Mouse (Mus musculus) testis, adult 2 months (tissue): ENCODE measurements around the gene Kyat1.

Source experiments
- CTCF ChIP-seq: fragments of 200-500 bp; IDR thresholded peaks from 2 replicates; pipeline ENCODE4 v1.5.1; 2012; ENCODE audit warnings: low read depth, mild to moderate bottlenecking, inconsistent platforms, low read length, moderate library complexity; ENCODE audit not compliant: control insufficient read depth, insufficient read depth, insufficient replicate concordance
- POLR2A ChIP-seq: fragments of 200-500 bp; IDR thresholded peaks from 2 replicates; pipeline ENCODE4 v1.6.1; 2012; ENCODE audit warnings: low read depth, mild to moderate bottlenecking, inconsistent platforms, low read length, moderate library complexity; ENCODE audit not compliant: control insufficient read depth

DNA sequence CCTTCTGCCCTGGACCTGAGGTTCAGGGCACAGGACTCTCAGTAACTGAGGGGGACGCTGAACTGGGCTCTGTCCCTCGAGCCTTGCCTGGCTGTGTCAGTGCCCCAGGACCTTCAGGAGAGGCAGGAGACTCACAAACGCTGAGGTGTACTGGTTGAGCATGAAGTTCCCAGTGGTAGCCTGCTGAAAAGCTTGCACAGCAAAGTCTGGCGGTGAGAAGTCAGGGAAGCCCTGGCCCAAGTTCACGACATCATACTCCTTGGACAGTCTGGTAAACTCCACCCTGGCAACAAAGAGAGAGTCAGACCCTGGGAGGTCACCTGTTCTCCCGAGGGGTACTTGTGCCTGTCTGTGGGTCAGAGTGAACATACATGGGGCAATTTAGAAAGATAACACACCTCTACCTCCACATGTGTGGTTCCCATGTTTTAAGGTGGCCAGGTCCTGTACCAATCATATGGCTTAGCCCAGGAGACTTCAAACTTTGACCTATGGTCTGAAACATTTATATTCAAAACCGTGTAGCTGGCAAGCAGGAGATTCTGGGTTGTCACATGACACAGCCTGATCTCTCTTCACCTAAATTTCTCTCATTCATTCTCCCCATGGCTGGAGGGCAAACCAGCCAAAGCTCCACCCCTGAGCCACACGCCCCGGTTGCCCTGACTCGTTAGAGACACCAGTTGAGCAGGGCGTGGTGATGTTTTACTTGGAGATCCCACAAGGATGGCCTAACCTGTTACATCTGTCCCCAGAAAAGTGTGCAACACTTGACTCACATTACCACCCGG lies 13.7 kb downstream of the Kyat1 start:
- TF ChIP-seq CTCF (no peak), POLR2A (no peak)
